Mouse (Mus musculus) gastrocnemius, postnatal 10 days (tissue): ENCODE data around the gene Lca5. TPM values are rescaled to one million over a fixed set of nuclear protein-coding genes. Genes with fewer than 3 reads are reported as not detected.

Experiments used
- DNase-seq: peaks from one replicate; pipeline ENCODE4 v3.0.0; 2021; ENCODE audit warnings: mixed read lengths
- long read RNA-seq, 2 experiments: library from polyadenylated mRNA; stranded (forward); transcript quantifications; one replicate each; pipeline ENCODE4 v2.0.0; 2021
- total RNA-seq, 2 experiments: library from RNA; stranded (reverse); gene quantifications; 2 replicates each; pipeline ENCODE4 v1.2.3; 2021

Gene Lca5
- total RNA-seq = 1 to 10 TPM; 4.8 to 4.9 TPM
- long read RNA-seq, experiment 1, partial matches to known transcripts = 0 of 3 reads
- long read RNA-seq, experiment 1, other reads (novel, unspliced or antisense) = 3 of 3 reads
- long read RNA-seq, experiment 2, full-length matches to known transcripts = 1 of 3 reads
- long read RNA-seq, experiment 2, partial matches to known transcripts = 0 of 3 reads
- long read RNA-seq, experiment 2, other reads (novel, unspliced or antisense) = 2 of 3 reads

GRCm38 (mm10) chr9:83440392-83441357 lies at the start of gene Lca5:
Gene Lca5, minus strand, starts transcription at chr9:83441127.
- DNase-seq = peak; percentile 85

GRCm38 (mm10) chr9:83488491-83489210 lies 47.7 kb upstream of the Lca5 start:
- no peak for DNase-seq

- DNase-seq = no peak
Observed at GRCm38 (mm10) chr9:83487771-83488470, 47.0 kb upstream of the Lca5 start.

- no peak for DNase-seq
Observed at GRCm38 (mm10) chr9:83485966-83486365, 45.0 kb upstream of the Lca5 start.

GRCm38 (mm10) chr9:83485357-83485756 lies 44.4 kb upstream of the Lca5 start:
- no peak for DNase-seq

GRCm38 (mm10) chr9:83483419-83483818 lies 42.5 kb upstream of the Lca5 start:
- no peak for DNase-seq

- DNase-seq = no peak
Observed at GRCm38 (mm10) chr9:83482176-83482949, 41.4 kb upstream of the Lca5 start.

- DNase-seq = no peak
Observed at GRCm38 (mm10) chr9:83469871-83470270, 28.9 kb upstream of the Lca5 start.

GRCm38 (mm10) chr9:83447771-83448170 lies 6.8 kb upstream of the Lca5 start:
- DNase-seq = peak; percentile 43

GRCm38 (mm10) chr9:83447176-83447575 lies 6.2 kb upstream of the Lca5 start:
- no peak for DNase-seq

GRCm38 (mm10) chr9:83437621-83438020 lies 3.3 kb downstream of the Lca5 start:
- DNase-seq = no peak

- DNase-seq = no peak
Observed at GRCm38 (mm10) chr9:83434489-83434888, 6.4 kb downstream of the Lca5 start.

- peak; percentile 9 for DNase-seq
Observed at GRCm38 (mm10) chr9:83433661-83434060, 7.3 kb downstream of the Lca5 start.

- no peak for DNase-seq
Observed at GRCm38 (mm10) chr9:83427926-83428325, 13.0 kb downstream of the Lca5 start.

- DNase-seq = no peak
Observed at GRCm38 (mm10) chr9:83418965-83419364, 22.0 kb downstream of the Lca5 start.

GRCm38 (mm10) chr9:83413046-83413445 lies 27.9 kb downstream of the Lca5 start:
- no peak for DNase-seq

- no peak for DNase-seq
Observed at GRCm38 (mm10) chr9:83405150-83405549, 35.8 kb downstream of the Lca5 start.

GRCm38 (mm10) chr9:83400783-83401182 lies 40.1 kb downstream of the Lca5 start:
- DNase-seq = no peak

GRCm38 (mm10) chr9:83399414-83399813 lies 41.5 kb downstream of the Lca5 start:
- no peak for DNase-seq

GRCm38 (mm10) chr9:83398260-83398659 lies 42.7 kb downstream of the Lca5 start:
- DNase-seq = no peak

- no peak for DNase-seq
Observed at GRCm38 (mm10) chr9:83395456-83395855, 45.5 kb downstream of the Lca5 start.
